Mouse (Mus musculus) lung, adult 10 weeks (tissue): Measurements from ENCODE around the gene Sept7. TPM values are rescaled to one million over a fixed set of nuclear protein-coding genes. Genes with fewer than 3 reads are reported as not detected.

ENCODE experiments used
- polyA plus RNA-seq: library from polyadenylated mRNA; stranded (reverse); fragments of 350-450 nt; fragmentation: Illumina TruSeq; extraction: RNeasy Lipid Tissue Mini Kit (QIAGEN cat#74804); gene quantifications from one replicate; pipeline ENCODE4 v1.2.3, GENCODE M21; 2014; ENCODE audit warnings: low read depth, low replicate concordance; ENCODE audit not compliant: insufficient read depth

The Sept7 gene
- polyA plus RNA-seq, result 121 TPM

DNA sequence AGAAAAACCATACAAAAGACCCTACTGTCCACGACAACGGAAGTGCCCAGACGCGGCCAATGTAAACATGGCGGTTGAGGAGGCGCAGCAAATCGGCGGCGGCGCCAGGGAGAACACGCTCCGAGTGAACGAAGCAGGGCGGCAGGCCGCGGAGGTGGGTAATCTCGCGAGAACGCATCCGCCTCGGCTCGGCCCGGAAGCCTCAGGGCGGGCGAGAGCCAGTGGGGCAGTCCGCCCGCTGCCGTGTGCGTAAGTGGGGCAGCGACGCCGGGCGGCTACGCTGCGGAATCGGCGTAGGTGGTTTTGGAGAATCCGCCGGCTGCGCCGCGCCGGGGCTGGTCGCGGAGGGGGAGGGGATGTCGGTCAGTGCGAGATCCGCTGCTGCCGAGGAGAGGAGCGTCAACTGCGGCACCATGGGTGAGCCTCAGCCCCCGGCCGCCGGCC lies at the start of gene Sept7:
TSS of gene Sept7 (plus strand) at position 157 of the 444 bp plus-strand sequence.

Other genes starting within 250 kb of the Sept7 start
- not detected for gene Gm10181, start 163.0 kb upstream of the Sept7 start, polyA plus RNA-seq
- 21.3 TPM for gene Herpud2, start 100.6 kb upstream of the Sept7 start, polyA plus RNA-seq
- gene Eepd1, start 229.1 kb downstream of the Sept7 start, polyA plus RNA-seq, result 7.4 TPM